Mouse (Mus musculus) heart, embryonic 15.5 days (tissue): ENCODE results near the gene Mrps34. TPM values are rescaled to one million over a fixed set of nuclear protein-coding genes. Genes with fewer than 3 reads are reported as not detected.
A peak's percentile ranks its signal among the peaks of the same experiment; 100 is the strongest.

Experiments
- ATAC-seq: fragments of 200-750 bp; cut with Nextera tagmentation; replicated peaks from 2 replicates; pipeline ENCODE4 v1.8.0; 2017; ENCODE audit warnings: low read depth, moderate TSS enrichment; ENCODE audit not compliant: insufficient number of reproducible peaks, insufficient read depth, low FRiP score
- H3K27ac ChIP-seq: fragments of 300-500 bp; sonication (generic); 2 replicates; pipeline ENCODE4 v1.5.1; 2015; ENCODE audit warnings: mild to moderate bottlenecking, inconsistent platforms
- H3K27me3 ChIP-seq: fragments of 300-500 bp; sonication (generic); 2 replicates; pipeline ENCODE4 v1.6.1; 2015; ENCODE audit warnings: inconsistent platforms
- H3K36me3 ChIP-seq: fragments of 300-500 bp; sonication (generic); 2 replicates; pipeline ENCODE4 v1.6.1; 2015; ENCODE audit warnings: mild to moderate bottlenecking, inconsistent platforms
- H3K4me1 ChIP-seq: fragments of 300-500 bp; sonication (generic); replicated peaks from 2 replicates; pipeline ENCODE4 v1.6.1; 2015; ENCODE audit warnings: inconsistent platforms
- H3K4me2 ChIP-seq: fragments of 300-500 bp; sonication (generic); 2 replicates; pipeline ENCODE4 v1.6.1; 2015; ENCODE audit warnings: inconsistent platforms, mild to moderate bottlenecking, moderate library complexity
- H3K4me3 ChIP-seq: fragments of 300-500 bp; sonication (generic); 2 replicates; pipeline ENCODE4 v1.5.1; 2015; ENCODE audit warnings: mild to moderate bottlenecking, inconsistent platforms
- H3K9ac ChIP-seq: fragments of 300-500 bp; sonication (generic); 2 replicates; pipeline ENCODE4 v1.6.1; 2015; ENCODE audit warnings: mild to moderate bottlenecking, inconsistent platforms
- H3K9me3 ChIP-seq: fragments of 300-500 bp; sonication (generic); replicated peaks from 2 replicates; pipeline ENCODE4 v1.6.1; 2016; ENCODE audit warnings: inconsistent platforms
- WGBS: fragments of 180-500 bp; shearing (Covaris S2); methylation state at CpG from one replicate; pipeline ENCODE4 v1.1.7; 2015; ENCODE audit warnings: mixed read lengths; 5-methylcytosine and 5-hydroxymethylcytosine counted together
- polyA plus RNA-seq: library from polyadenylated mRNA; unstranded; fragments of >200 nt; fragmentation: Nextera tagmentation; extraction: Ambion mirVana; gene quantifications from 2 replicates; pipeline ENCODE4 v1.2.1, GENCODE M21; 2015

Gene Mrps34
- polyA plus RNA-seq, 1 experiment from 2014 or later, result 74.7 TPM

- H3K27ac ChIP-seq, result no peak overlapping the region
Measured at GRCm38 (mm10) chr17:24902671-24903474, 8.0 kb downstream of the Mrps34 start.

GRCm38 (mm10) chr17:24903767-24904166, 8.9 kb downstream of the Mrps34 start:
- Histone ChIP-seq H3K4me1 (peaks cover 5% of the 10 kb centered on the region), H3K27me3 (no peaks in the 10 kb centered on the region), H3K9me3 (no peaks in the 10 kb centered on the region), H3K4me3 (no peak overlapping the region), H3K9ac (no peak overlapping the region), H3K27ac (no peak overlapping the region), H3K36me3 (peaks cover 99% of the 10 kb centered on the region), H3K4me2 (no peak overlapping the region)
- ATAC-seq, result no peak
- WGBS, result 85% methylated on average over 9 of the region's 9 CpGs

More at GRCm38 (mm10) chr17:24902671-24903474, 8.0 kb downstream of the Mrps34 start:
- Histone ChIP-seq H3K4me2 (no peak overlapping the region), H3K4me1 (peaks cover 12% of the 10 kb centered on the region), H3K36me3 (peaks cover 99% of the 10 kb centered on the region), H3K27me3 (no peaks in the 10 kb centered on the region), H3K9ac (no peak overlapping the region), H3K9me3 (no peaks in the 10 kb centered on the region), H3K4me3 (no peak overlapping the region)
- ATAC-seq, result no peak
- 69% methylated on average over 9 of the region's 9 CpGs for WGBS

DNA sequence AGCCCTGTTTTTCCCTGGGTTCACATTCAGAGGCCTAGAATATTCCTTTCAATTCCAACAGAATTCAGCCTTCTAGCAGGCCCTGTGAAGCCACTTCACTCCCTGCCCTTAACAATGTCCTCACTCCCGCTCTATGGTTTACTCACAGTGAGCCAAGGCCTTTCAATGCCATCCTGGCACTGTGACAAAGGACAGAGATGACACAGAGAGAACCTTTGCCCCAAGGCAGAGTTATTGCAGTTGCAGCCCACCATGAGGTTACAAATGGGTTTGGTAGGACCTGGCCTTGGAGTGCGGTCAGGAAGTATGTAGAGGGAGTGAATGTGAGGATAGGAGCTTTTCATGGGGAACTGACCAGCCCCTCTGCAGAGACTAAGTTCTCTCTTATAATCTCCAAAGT, 12.7 kb downstream of the Mrps34 start:
- no peak for ATAC-seq
- Histone ChIP-seq H3K27ac (no peak overlapping the region), H3K27me3 (no peaks in the 10 kb centered on the region), H3K9me3 (no peaks in the 10 kb centered on the region), H3K9ac (no peak overlapping the region), H3K4me2 (no peak overlapping the region), H3K4me1 (no peaks in the 10 kb centered on the region), H3K4me3 (no peak overlapping the region), H3K36me3 (peaks cover 98% of the 10 kb centered on the region)
- 88% methylated on average over 2 of the region's 2 CpGs for WGBS

- Histone ChIP-seq H3K4me3 (no peak overlapping the region), H3K4me2 (no peak overlapping the region), H3K4me1 (no peaks in the 10 kb centered on the region), H3K27me3 (no peaks in the 10 kb centered on the region), H3K36me3 (peaks cover 97% of the 10 kb centered on the region), H3K9me3 (no peaks in the 10 kb centered on the region), H3K27ac (no peak overlapping the region), H3K9ac (no peak overlapping the region)
- no peak for ATAC-seq
Measured at GRCm38 (mm10) chr17:24913984-24914383, 19.1 kb downstream of the Mrps34 start.

- Histone ChIP-seq H3K27ac (no peak overlapping the region), H3K9ac (no peak overlapping the region), H3K4me1 (no peaks in the 10 kb centered on the region), H3K4me2 (no peak overlapping the region), H3K9me3 (no peaks in the 10 kb centered on the region), H3K36me3 (peaks cover 95% of the 10 kb centered on the region), H3K4me3 (no peak overlapping the region), H3K27me3 (no peaks in the 10 kb centered on the region)
- WGBS, result 90% methylated on average over 1 of the region's 1 CpGs
- no peak for ATAC-seq
Measured at GRCm38 (mm10) chr17:24923246-24923645, 28.3 kb downstream of the Mrps34 start.

- Histone ChIP-seq H3K36me3 (peaks cover 33% of the 10 kb centered on the region), H3K4me2 (no peak overlapping the region), H3K27ac (no peak overlapping the region), H3K4me1 (peaks cover 12% of the 10 kb centered on the region), H3K27me3 (no peaks in the 10 kb centered on the region), H3K9me3 (no peaks in the 10 kb centered on the region), H3K4me3 (no peak overlapping the region), H3K9ac (no peak overlapping the region)
- 57% methylated on average over 1 of the region's 1 CpGs for WGBS
- no peak for ATAC-seq
Measured at GRCm38 (mm10) chr17:24929506-24929905, 34.6 kb downstream of the Mrps34 start.

- Histone ChIP-seq H3K9ac (no peak overlapping the region), H3K27ac (no peak overlapping the region), H3K27me3 (no peaks in the 10 kb centered on the region), H3K9me3 (no peaks in the 10 kb centered on the region), H3K4me3 (no peak overlapping the region), H3K36me3 (peaks cover 4% of the 10 kb centered on the region; the same call in 1 of the 2 replicates), H3K4me2 (no peak overlapping the region), H3K4me1 (peaks cover 29% of the 10 kb centered on the region)
- 94% methylated on average over 4 of the region's 4 CpGs for WGBS
- no peak for ATAC-seq
Measured at GRCm38 (mm10) chr17:24932431-24932830, 37.5 kb downstream of the Mrps34 start.

GRCm38 (mm10) chr17:24933163-24933562, 38.2 kb downstream of the Mrps34 start:
- Histone ChIP-seq H3K9me3 (no peaks in the 10 kb centered on the region), H3K4me2 (no peak overlapping the region), H3K9ac (no peak overlapping the region), H3K27me3 (no peaks in the 10 kb centered on the region), H3K27ac (no peak overlapping the region), H3K4me1 (peaks cover 29% of the 10 kb centered on the region), H3K4me3 (no peak overlapping the region), H3K36me3 (no peaks in the 10 kb centered on the region)
- ATAC-seq, result no peak
- 75% methylated on average over 4 of the region's 4 CpGs for whole genome bisulfite sequencing

GRCm38 (mm10) chr17:24934926-24935325, 40.0 kb downstream of the Mrps34 start:
- no peaks in the 10 kb centered on the region for H3K27me3 ChIP-seq
- ATAC-seq, result no peak
- H3K27ac ChIP-seq, result no peak overlapping the region
- H3K36me3 ChIP-seq, result no peaks in the 10 kb centered on the region
- peak overlapping the region; percentile 99 for H3K4me3 ChIP-seq
- H3K9ac ChIP-seq, result peak overlapping the region; percentile 92
- H3K4me1 ChIP-seq, result peaks cover 29% of the 10 kb centered on the region
- WGBS, result 39% methylated on average over 4 of the region's 4 CpGs
- peak overlapping the region; percentile 87 for H3K4me2 ChIP-seq
- no peaks in the 10 kb centered on the region for H3K9me3 ChIP-seq

DNA sequence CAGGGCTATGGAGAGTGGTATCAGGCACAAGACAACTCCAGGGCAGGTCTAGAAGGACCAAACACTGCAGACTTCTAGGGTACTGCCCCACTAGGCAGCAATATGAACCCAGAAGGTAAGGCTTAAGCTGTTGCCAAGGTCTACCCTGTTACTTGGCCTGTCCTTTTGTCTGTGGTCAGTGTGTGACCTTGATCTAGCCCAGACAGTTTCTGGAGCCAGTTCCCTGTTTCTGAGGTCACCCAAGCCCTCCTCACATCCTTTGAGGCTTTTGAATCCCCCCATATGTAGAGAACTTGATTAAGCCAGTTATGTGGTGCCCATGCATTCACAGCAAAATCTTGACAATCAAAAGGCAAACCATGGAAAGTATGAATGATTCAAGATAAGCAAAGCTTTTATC, 40.8 kb downstream of the Mrps34 start:
- H3K9ac ChIP-seq, result peak overlapping the region; percentile 92; the same call in 1 of the 2 replicates
- peak overlapping the region; percentile 87; the same call in 1 of the 2 replicates for H3K27ac ChIP-seq
- H3K9me3 ChIP-seq, result no peaks in the 10 kb centered on the region
- no peaks in the 10 kb centered on the region for H3K36me3 ChIP-seq
- H3K4me1 ChIP-seq, result peaks cover 29% of the 10 kb centered on the region
- H3K27me3 ChIP-seq, result no peaks in the 10 kb centered on the region
- peak overlapping the region; percentile 99 for H3K4me3 ChIP-seq
- ATAC-seq, result no peak
- H3K4me2 ChIP-seq, result peak overlapping the region; percentile 87

- peaks cover 29% of the 10 kb centered on the region for H3K4me1 ChIP-seq
- H3K36me3 ChIP-seq, result peaks cover under 1% of the 10 kb centered on the region; the same call in 1 of the 2 replicates
- H3K27me3 ChIP-seq, result no peaks in the 10 kb centered on the region
- under 1% methylated on average over 78 of the region's 78 CpGs for WGBS
- peak; percentile 94 for ATAC-seq
- H3K27ac ChIP-seq, result peak within 1 kb of the TSS; percentile 87
- H3K9ac ChIP-seq, result peak within 1 kb of the TSS; percentile 92
- peak within 1 kb of the TSS; percentile 87 for H3K4me2 ChIP-seq
- H3K4me3 ChIP-seq, result peak within 1 kb of the TSS; percentile 99
- no peaks in the 10 kb centered on the region for H3K9me3 ChIP-seq
Measured at GRCm38 (mm10) chr17:24936259-24937237, 41.6 kb downstream of the Mrps34 start, which contains the start of gene Mapk8ip3. Mapk8ip3 (minus strand) TSS chr17:24936977.
